Mouse (Mus musculus): ENCODE data around the gene Casp9. TPM values are rescaled to one million over a fixed set of nuclear protein-coding genes. Genes with fewer than 3 reads are reported as not detected.

Gene Casp9
- polyA plus RNA-seq, 1 experiment from 2014 or later: 14.2 TPM

- Histone ChIP-seq H3K4me1 (peaks cover 19% of the 10 kb centered on the region), H3K27ac (no peak overlapping the region), H3K4me2 (no peak overlapping the region), H3K9ac (no peak overlapping the region), H3K9me3 (no peaks in the 10 kb centered on the region), H3K4me3 (no peak overlapping the region), H3K27me3 (no peaks in the 10 kb centered on the region), H3K36me3 (peaks cover 21% of the 10 kb centered on the region)
- ATAC-seq (ENCODE audit: insufficient number of reproducible peaks, insufficient read depth, low FRiP score, low TSS enrichment, low read depth): no peak
- 86% methylated on average over 5 of the region's 5 CpGs for WGBS
Observed at GRCm38 (mm10) chr4:141797545-141797944, 4.1 kb downstream of the Casp9 start.

GRCm38 (mm10) chr4:141804105-141804504 lies 10.7 kb downstream of the Casp9 start:
- Histone ChIP-seq H3K9ac (no peak overlapping the region), H3K9me3 (no peaks in the 10 kb centered on the region), H3K27ac (no peak overlapping the region), H3K27me3 (no peaks in the 10 kb centered on the region), H3K4me1 (no peaks in the 10 kb centered on the region), H3K4me3 (no peak overlapping the region), H3K4me2 (no peak overlapping the region), H3K36me3 (peaks cover 62% of the 10 kb centered on the region)
- 84% methylated on average over 4 of the region's 4 CpGs for WGBS
- no peak for ATAC-seq (ENCODE audit: insufficient number of reproducible peaks, insufficient read depth, low FRiP score, low TSS enrichment, low read depth)

GRCm38 (mm10) chr4:141805886-141806285 lies 12.5 kb downstream of the Casp9 start:
- no peaks in the 10 kb centered on the region for H3K27me3 ChIP-seq
- ATAC-seq (ENCODE audit: insufficient number of reproducible peaks, insufficient read depth, low FRiP score, low TSS enrichment, low read depth): no peak
- H3K4me1 ChIP-seq: no peaks in the 10 kb centered on the region
- WGBS: 90% methylated on average over 8 of the region's 8 CpGs
- no peak overlapping the region for H3K9ac ChIP-seq
- no peak overlapping the region for H3K4me2 ChIP-seq
- H3K36me3 ChIP-seq: peaks cover 80% of the 10 kb centered on the region
- no peaks in the 10 kb centered on the region for H3K9me3 ChIP-seq
- H3K4me3 ChIP-seq: no peak overlapping the region
- no peak overlapping the region for H3K27ac ChIP-seq

- peaks cover 95% of the 10 kb centered on the region for H3K36me3 ChIP-seq
- WGBS: 79% methylated on average over 8 of the region's 8 CpGs
- no peaks in the 10 kb centered on the region for H3K9me3 ChIP-seq
- ATAC-seq (ENCODE audit: insufficient number of reproducible peaks, insufficient read depth, low FRiP score, low TSS enrichment, low read depth): no peak
- no peak overlapping the region for H3K4me3 ChIP-seq
- H3K27ac ChIP-seq: no peak overlapping the region
- H3K4me2 ChIP-seq: no peak overlapping the region
- no peaks in the 10 kb centered on the region for H3K27me3 ChIP-seq
- no peak overlapping the region for H3K9ac ChIP-seq
- H3K4me1 ChIP-seq: no peaks in the 10 kb centered on the region
Observed at GRCm38 (mm10) chr4:141809850-141810464, 16.5 kb downstream of the Casp9 start.

- no peaks in the 10 kb centered on the region for H3K9me3 ChIP-seq
- no peak for ATAC-seq (ENCODE audit: insufficient number of reproducible peaks, insufficient read depth, low FRiP score, low TSS enrichment, low read depth)
- 94% methylated on average over 2 of the region's 2 CpGs for WGBS
- no peaks in the 10 kb centered on the region for H3K27me3 ChIP-seq
- no peak overlapping the region for H3K9ac ChIP-seq
- no peak overlapping the region for H3K27ac ChIP-seq
- H3K4me2 ChIP-seq: no peak overlapping the region
- peaks cover 94% of the 10 kb centered on the region for H3K36me3 ChIP-seq
- H3K4me1 ChIP-seq: no peaks in the 10 kb centered on the region
- H3K4me3 ChIP-seq: no peak overlapping the region
Observed at GRCm38 (mm10) chr4:141810975-141811374, 17.6 kb downstream of the Casp9 start.

GRCm38 (mm10) chr4:141811375-141811774 lies 18.0 kb downstream of the Casp9 start:
- no peak for ATAC-seq (ENCODE audit: insufficient number of reproducible peaks, insufficient read depth, low FRiP score, low TSS enrichment, low read depth)
- Histone ChIP-seq H3K4me1 (no peaks in the 10 kb centered on the region), H3K27ac (no peak overlapping the region), H3K9ac (no peak overlapping the region), H3K4me2 (no peak overlapping the region), H3K4me3 (no peak overlapping the region), H3K27me3 (no peaks in the 10 kb centered on the region), H3K36me3 (peaks cover 94% of the 10 kb centered on the region), H3K9me3 (no peaks in the 10 kb centered on the region)
- 95% methylated on average over 7 of the region's 7 CpGs for WGBS

- Histone ChIP-seq H3K9me3 (no peaks in the 10 kb centered on the region), H3K9ac (no peak overlapping the region), H3K27me3 (no peaks in the 10 kb centered on the region), H3K27ac (no peak overlapping the region), H3K4me1 (peaks cover 7% of the 10 kb centered on the region; the same call in 1 of the 2 replicates), H3K4me3 (no peak overlapping the region), H3K36me3 (peaks cover 45% of the 10 kb centered on the region), H3K4me2 (no peak overlapping the region)
- ATAC-seq (ENCODE audit: insufficient number of reproducible peaks, insufficient read depth, low FRiP score, low TSS enrichment, low read depth): no peak
- WGBS: 82% methylated on average over 7 of the region's 7 CpGs
Observed at GRCm38 (mm10) chr4:141816267-141816666, 22.9 kb downstream of the Casp9 start.

- no peak overlapping the region for H3K4me3 ChIP-seq
- peaks cover 38% of the 10 kb centered on the region for H3K36me3 ChIP-seq
- no peak for ATAC-seq (ENCODE audit: insufficient number of reproducible peaks, insufficient read depth, low FRiP score, low TSS enrichment, low read depth)
- H3K9me3 ChIP-seq: no peaks in the 10 kb centered on the region
- peaks cover 7% of the 10 kb centered on the region; the same call in 1 of the 2 replicates for H3K4me1 ChIP-seq
- 50% methylated on average over 14 of the region's 14 CpGs for WGBS
- H3K9ac ChIP-seq: no peak overlapping the region
- H3K4me2 ChIP-seq: no peak overlapping the region
- H3K27me3 ChIP-seq: no peaks in the 10 kb centered on the region
- H3K27ac ChIP-seq: 0 out of 2 replicates have a peak overlapping the region, but pooled peaks have one; percentile 33
Observed at GRCm38 (mm10) chr4:141816776-141817655, 23.6 kb downstream of the Casp9 start.

- Histone ChIP-seq H3K27me3 (no peaks in the 10 kb centered on the region), H3K9me3 (no peaks in the 10 kb centered on the region), H3K4me3 (no peak overlapping the region), H3K36me3 (peaks cover 31% of the 10 kb centered on the region), H3K4me1 (peaks cover 7% of the 10 kb centered on the region; the same call in 1 of the 2 replicates), H3K4me2 (no peak overlapping the region), H3K9ac (no peak overlapping the region), H3K27ac (no peak overlapping the region)
- 61% methylated on average over 10 of the region's 10 CpGs for WGBS
- ATAC-seq (ENCODE audit: insufficient number of reproducible peaks, insufficient read depth, low FRiP score, low TSS enrichment, low read depth): no peak
Observed at GRCm38 (mm10) chr4:141817706-141818105, 24.3 kb downstream of the Casp9 start.

GRCm38 (mm10) chr4:141818861-141819260 lies 25.4 kb downstream of the Casp9 start:
- Histone ChIP-seq H3K4me2 (no peak overlapping the region), H3K4me1 (peaks cover 7% of the 10 kb centered on the region; the same call in 1 of the 2 replicates), H3K9ac (no peak overlapping the region), H3K4me3 (no peak overlapping the region), H3K9me3 (no peaks in the 10 kb centered on the region), H3K36me3 (peaks cover 20% of the 10 kb centered on the region), H3K27ac (no peak overlapping the region), H3K27me3 (no peaks in the 10 kb centered on the region)
- ATAC-seq (ENCODE audit: insufficient number of reproducible peaks, insufficient read depth, low FRiP score, low TSS enrichment, low read depth): no peak
- WGBS: 90% methylated on average over 13 of the region's 13 CpGs

GRCm38 (mm10) chr4:141819316-141819715 lies 25.9 kb downstream of the Casp9 start:
- WGBS: 90% methylated on average over 7 of the region's 7 CpGs

GRCm38 (mm10) chr4:141821178-141821577 lies 27.8 kb downstream of the Casp9 start:
- ATAC-seq (ENCODE audit: insufficient number of reproducible peaks, insufficient read depth, low FRiP score, low TSS enrichment, low read depth): no peak
- Histone ChIP-seq H3K4me2 (no peak overlapping the region), H3K9me3 (no peaks in the 10 kb centered on the region), H3K27ac (no peak overlapping the region), H3K4me1 (peaks cover 7% of the 10 kb centered on the region; the same call in 1 of the 2 replicates), H3K4me3 (no peak overlapping the region), H3K9ac (no peak overlapping the region), H3K36me3 (0 out of 2 replicates have a peak, but pooled peaks cover 1% of the 10 kb centered on the region), H3K27me3 (no peaks in the 10 kb centered on the region)
- 75% methylated on average over 3 of the region's 3 CpGs for WGBS

More at GRCm38 (mm10) chr4:141819316-141819715, 25.9 kb downstream of the Casp9 start:
- H3K36me3 ChIP-seq: peaks cover 17% of the 10 kb centered on the region
- no peak overlapping the region for H3K27ac ChIP-seq
- no peak overlapping the region for H3K4me3 ChIP-seq
- ATAC-seq (ENCODE audit: insufficient number of reproducible peaks, insufficient read depth, low FRiP score, low TSS enrichment, low read depth): no peak
- H3K9me3 ChIP-seq: no peaks in the 10 kb centered on the region
- H3K9ac ChIP-seq: no peak overlapping the region
- H3K4me1 ChIP-seq: peaks cover 7% of the 10 kb centered on the region; the same call in 1 of the 2 replicates
- H3K27me3 ChIP-seq: no peaks in the 10 kb centered on the region
- H3K4me2 ChIP-seq: no peak overlapping the region
